Mouse (Mus musculus): ENCODE data around the gene Knstrn. TPM values are rescaled to one million over a fixed set of nuclear protein-coding genes. Genes with fewer than 3 reads are reported as not detected.

Gene Knstrn
- polyA plus RNA-seq, 1 experiment from 2014 or later = 137 TPM

- H3K4me3 ChIP-seq (ENCODE audit: low read length) = no peak overlapping the region
- no peak for ATAC-seq (ENCODE audit: low read depth)
- H3K9me3 ChIP-seq (ENCODE audit: control insufficient read depth, low read length) = no peaks in the 10 kb centered on the region
- H3K4me2 ChIP-seq (ENCODE audit: low read depth, low read length) = no peak overlapping the region
- no peak overlapping the region for H3K27ac ChIP-seq (ENCODE audit: low read length)
- 84% methylated on average over 5 of the region's 5 CpGs for WGBS
- H3K4me1 ChIP-seq (replicated peaks; ENCODE audit: control insufficient read depth, insufficient read depth, low read length) = peaks cover 16% of the 10 kb centered on the region; the same call in 1 of the 2 replicates
- H3K9ac ChIP-seq (ENCODE audit: low read length) = no peak overlapping the region
- H3K36me3 ChIP-seq (ENCODE audit: control insufficient read depth, insufficient read depth, low read length) = peaks cover 15% of the 10 kb centered on the region
- H3K27me3 ChIP-seq (ENCODE audit: control insufficient read depth, insufficient read depth, low read depth, low read length) = no peaks in the 10 kb centered on the region
These were observed 59.2 kb downstream of the Knstrn start for GRCm38 (mm10) chr2:118873018-118873417.

- Histone ChIP-seq H3K9me3 (ENCODE audit: control insufficient read depth, low read length) (no peaks in the 10 kb centered on the region), H3K4me3 (ENCODE audit: low read length) (no peak overlapping the region), H3K4me2 (ENCODE audit: low read depth, low read length) (no peak overlapping the region), H3K36me3 (ENCODE audit: control insufficient read depth, insufficient read depth, low read length) (peaks cover 16% of the 10 kb centered on the region), H3K27me3 (ENCODE audit: control insufficient read depth, insufficient read depth, low read depth, low read length) (no peaks in the 10 kb centered on the region), H3K4me1 (replicated peaks; ENCODE audit: control insufficient read depth, insufficient read depth, low read length) (peaks cover 16% of the 10 kb centered on the region; the same call in 1 of the 2 replicates), H3K27ac (ENCODE audit: low read length) (no peak overlapping the region), H3K9ac (ENCODE audit: low read length) (no peak overlapping the region)
- no peak for ATAC-seq (ENCODE audit: low read depth)
- 58% methylated on average over 6 of the region's 6 CpGs for WGBS
These were observed 60.2 kb downstream of the Knstrn start for GRCm38 (mm10) chr2:118873890-118874430.

DNA sequence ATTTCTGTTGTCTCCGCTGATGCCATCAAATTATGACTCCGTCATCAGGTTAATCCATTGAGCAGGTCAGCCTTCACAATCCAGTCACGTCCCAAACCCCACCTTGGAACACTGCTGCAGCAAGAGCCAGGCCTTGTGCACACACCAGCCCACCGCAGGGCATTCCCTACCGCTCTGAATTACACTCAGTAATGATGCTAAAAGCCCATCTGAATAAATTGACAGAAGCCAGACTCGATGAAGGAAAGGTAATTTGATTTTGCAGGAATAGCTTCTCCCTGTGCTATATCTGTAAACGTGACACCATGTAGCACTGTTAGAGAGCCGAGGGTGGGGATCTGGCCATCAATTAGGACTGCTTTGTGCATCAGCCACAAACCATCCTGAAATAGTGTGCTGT lies 61.5 kb downstream of the Knstrn start:
- Histone ChIP-seq H3K4me1 (replicated peaks; ENCODE audit: control insufficient read depth, insufficient read depth, low read length) (peaks cover 15% of the 10 kb centered on the region; the same call in 1 of the 2 replicates), H3K27ac (ENCODE audit: low read length) (no peak overlapping the region), H3K9ac (ENCODE audit: low read length) (no peak overlapping the region), H3K36me3 (ENCODE audit: control insufficient read depth, insufficient read depth, low read length) (peaks cover 18% of the 10 kb centered on the region), H3K27me3 (ENCODE audit: control insufficient read depth, insufficient read depth, low read depth, low read length) (no peaks in the 10 kb centered on the region), H3K9me3 (ENCODE audit: control insufficient read depth, low read length) (no peaks in the 10 kb centered on the region), H3K4me3 (ENCODE audit: low read length) (no peak overlapping the region), H3K4me2 (ENCODE audit: low read depth, low read length) (no peak overlapping the region)
- WGBS = 91% methylated on average over 8 of the region's 8 CpGs
- ATAC-seq (ENCODE audit: low read depth) = no peak

DNA sequence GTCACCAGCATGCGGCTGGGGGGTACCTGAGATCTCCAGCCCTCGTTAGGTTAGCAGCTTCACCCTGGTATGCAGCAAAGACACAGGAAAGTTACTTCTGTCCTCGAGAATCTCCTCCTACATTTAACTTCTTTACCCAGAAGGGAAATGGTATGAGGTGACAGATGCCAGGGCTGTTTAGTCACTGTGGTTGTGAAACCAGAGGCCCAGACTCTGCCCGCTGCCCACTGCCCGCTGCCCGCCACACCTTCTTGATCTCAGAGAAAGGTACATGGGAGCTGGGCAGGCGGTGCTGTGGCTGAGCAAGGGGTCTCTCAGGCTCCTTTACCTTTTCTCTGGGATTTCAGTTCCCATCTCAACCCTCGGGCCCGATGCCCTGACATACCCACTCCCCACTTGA lies 62.6 kb downstream of the Knstrn start:
- Histone ChIP-seq H3K4me2 (ENCODE audit: low read depth, low read length) (no peak overlapping the region), H3K36me3 (ENCODE audit: control insufficient read depth, insufficient read depth, low read length) (peaks cover 20% of the 10 kb centered on the region), H3K27me3 (ENCODE audit: control insufficient read depth, insufficient read depth, low read depth, low read length) (no peaks in the 10 kb centered on the region), H3K4me3 (ENCODE audit: low read length) (no peak overlapping the region), H3K27ac (ENCODE audit: low read length) (no peak overlapping the region), H3K9ac (ENCODE audit: low read length) (no peak overlapping the region), H3K9me3 (ENCODE audit: control insufficient read depth, low read length) (no peaks in the 10 kb centered on the region), H3K4me1 (replicated peaks; ENCODE audit: control insufficient read depth, insufficient read depth, low read length) (peaks cover 5% of the 10 kb centered on the region; the same call in 1 of the 2 replicates)
- WGBS = 92% methylated on average over 9 of the region's 9 CpGs
- ATAC-seq (ENCODE audit: low read depth) = no peak

GRCm38 (mm10) chr2:118881019-118881418 lies 67.2 kb downstream of the Knstrn start:
- H3K27ac ChIP-seq (ENCODE audit: low read length) = no peak overlapping the region
- H3K27me3 ChIP-seq (ENCODE audit: control insufficient read depth, insufficient read depth, low read depth, low read length) = peaks cover 14% of the 10 kb centered on the region
- peaks cover 13% of the 10 kb centered on the region; the same call in 1 of the 2 replicates for H3K36me3 ChIP-seq (ENCODE audit: control insufficient read depth, insufficient read depth, low read length)
- no peak overlapping the region for H3K4me3 ChIP-seq (ENCODE audit: low read length)
- H3K4me2 ChIP-seq (ENCODE audit: low read depth, low read length) = no peak overlapping the region
- ATAC-seq (ENCODE audit: low read depth) = no peak
- no peaks in the 10 kb centered on the region; the same call in 1 of the 2 replicates for H3K4me1 ChIP-seq (replicated peaks; ENCODE audit: control insufficient read depth, insufficient read depth, low read length)
- no peaks in the 10 kb centered on the region for H3K9me3 ChIP-seq (ENCODE audit: control insufficient read depth, low read length)
- 77% methylated on average over 4 of the region's 4 CpGs for WGBS
- no peak overlapping the region for H3K9ac ChIP-seq (ENCODE audit: low read length)

DNA sequence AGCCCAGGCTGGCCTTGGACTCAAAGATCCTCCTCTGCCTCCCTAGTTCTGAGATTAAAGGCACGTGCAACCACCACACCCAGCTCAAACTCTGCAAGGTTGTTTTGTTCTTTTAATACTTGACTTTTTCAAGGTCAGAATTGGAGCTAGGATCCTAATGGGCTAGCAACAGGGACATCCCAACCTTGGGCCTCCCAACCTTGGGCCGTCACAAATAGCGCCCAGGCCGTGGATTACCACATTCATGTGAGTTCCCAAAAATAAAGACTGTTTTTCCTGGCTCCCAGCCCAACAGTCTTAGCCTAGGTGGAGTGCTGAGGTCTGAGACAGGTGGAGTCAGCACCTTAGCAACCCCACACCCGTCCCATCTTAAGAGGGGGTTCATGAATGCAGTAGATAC lies 68.2 kb downstream of the Knstrn start:
- Histone ChIP-seq H3K27me3 (ENCODE audit: control insufficient read depth, insufficient read depth, low read depth, low read length) (peaks cover 20% of the 10 kb centered on the region), H3K4me2 (ENCODE audit: low read depth, low read length) (no peak overlapping the region), H3K27ac (ENCODE audit: low read length) (no peak overlapping the region), H3K36me3 (ENCODE audit: control insufficient read depth, insufficient read depth, low read length) (peaks cover 13% of the 10 kb centered on the region; the same call in 1 of the 2 replicates), H3K9ac (ENCODE audit: low read length) (no peak overlapping the region), H3K4me3 (ENCODE audit: low read length) (no peak overlapping the region), H3K9me3 (ENCODE audit: control insufficient read depth, low read length) (no peaks in the 10 kb centered on the region), H3K4me1 (replicated peaks; ENCODE audit: control insufficient read depth, insufficient read depth, low read length) (no peaks in the 10 kb centered on the region; the same call in 1 of the 2 replicates)
- 85% methylated on average over 5 of the region's 5 CpGs for WGBS
- ATAC-seq (ENCODE audit: low read depth) = no peak

DNA sequence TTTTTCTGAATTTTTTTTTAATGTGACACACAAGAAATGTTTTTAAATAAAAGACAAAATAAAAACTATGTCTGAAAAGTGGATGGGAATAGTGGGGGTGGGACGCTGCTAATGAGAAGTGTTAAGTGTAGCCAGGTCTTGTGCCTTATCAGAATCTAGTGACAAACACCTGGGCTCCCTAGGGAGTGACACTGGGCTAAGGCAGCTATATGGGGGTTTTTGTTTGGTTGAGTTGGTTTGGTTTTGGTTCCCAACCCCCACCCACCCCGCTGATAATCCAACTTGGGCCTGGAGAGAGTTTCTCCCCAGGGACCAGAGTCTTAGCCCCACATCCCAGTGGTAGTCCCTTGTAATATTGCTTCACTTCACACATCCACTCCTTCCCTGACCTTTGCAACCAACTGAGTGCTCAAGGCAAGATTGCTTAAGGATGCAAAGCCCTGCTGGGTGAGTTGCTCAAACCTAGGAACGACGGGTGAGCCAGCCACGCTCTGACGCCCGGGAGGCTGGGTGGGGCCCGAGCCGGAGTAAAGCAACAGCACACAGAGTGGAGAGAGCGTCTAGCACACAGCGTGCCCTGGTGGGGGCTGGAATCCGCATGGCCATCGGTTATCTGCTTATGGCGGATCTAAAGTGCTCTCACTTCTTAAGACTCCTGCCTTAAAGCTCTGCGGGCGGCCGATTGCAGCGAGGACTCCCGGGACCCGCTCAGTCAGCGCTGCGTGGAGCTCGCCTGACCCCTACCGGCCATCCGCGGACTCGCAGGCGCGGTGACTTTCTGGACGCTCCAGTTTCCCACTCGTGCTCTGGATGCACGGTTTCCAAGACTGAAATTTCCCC lies 69.3 kb downstream of the Knstrn start:
- Histone ChIP-seq H3K9ac (ENCODE audit: low read length) (peak overlapping the region; percentile 64), H3K9me3 (ENCODE audit: control insufficient read depth, low read length) (no peaks in the 10 kb centered on the region), H3K27ac (ENCODE audit: low read length) (peak overlapping the region; percentile 10; the same call in 1 of the 2 replicates), H3K4me3 (ENCODE audit: low read length) (peak overlapping the region; percentile 34), H3K4me2 (ENCODE audit: low read depth, low read length) (peak overlapping the region; percentile 67), H3K36me3 (ENCODE audit: control insufficient read depth, insufficient read depth, low read length) (peaks cover 5% of the 10 kb centered on the region; the same call in 1 of the 2 replicates), H3K27me3 (ENCODE audit: control insufficient read depth, insufficient read depth, low read depth, low read length) (peaks cover 25% of the 10 kb centered on the region), H3K4me1 (replicated peaks; ENCODE audit: control insufficient read depth, insufficient read depth, low read length) (peaks cover 4% of the 10 kb centered on the region)
- WGBS = 3% methylated on average over 32 of the region's 32 CpGs
- ATAC-seq (ENCODE audit: low read depth) = peak; percentile 91

GRCm38 (mm10) chr2:118887440-118887839 lies 73.6 kb downstream of the Knstrn start:
- Histone ChIP-seq H3K9ac (ENCODE audit: low read length) (no peak overlapping the region), H3K27ac (ENCODE audit: low read length) (no peak overlapping the region), H3K4me2 (ENCODE audit: low read depth, low read length) (no peak overlapping the region), H3K4me1 (replicated peaks; ENCODE audit: control insufficient read depth, insufficient read depth, low read length) (peaks cover 4% of the 10 kb centered on the region), H3K27me3 (ENCODE audit: control insufficient read depth, insufficient read depth, low read depth, low read length) (peaks cover 25% of the 10 kb centered on the region), H3K4me3 (ENCODE audit: low read length) (no peak overlapping the region), H3K9me3 (ENCODE audit: control insufficient read depth, low read length) (no peaks in the 10 kb centered on the region), H3K36me3 (ENCODE audit: control insufficient read depth, insufficient read depth, low read length) (no peaks in the 10 kb centered on the region)
- no peak for ATAC-seq (ENCODE audit: low read depth)
- 54% methylated on average over 13 of the region's 13 CpGs for WGBS

DNA sequence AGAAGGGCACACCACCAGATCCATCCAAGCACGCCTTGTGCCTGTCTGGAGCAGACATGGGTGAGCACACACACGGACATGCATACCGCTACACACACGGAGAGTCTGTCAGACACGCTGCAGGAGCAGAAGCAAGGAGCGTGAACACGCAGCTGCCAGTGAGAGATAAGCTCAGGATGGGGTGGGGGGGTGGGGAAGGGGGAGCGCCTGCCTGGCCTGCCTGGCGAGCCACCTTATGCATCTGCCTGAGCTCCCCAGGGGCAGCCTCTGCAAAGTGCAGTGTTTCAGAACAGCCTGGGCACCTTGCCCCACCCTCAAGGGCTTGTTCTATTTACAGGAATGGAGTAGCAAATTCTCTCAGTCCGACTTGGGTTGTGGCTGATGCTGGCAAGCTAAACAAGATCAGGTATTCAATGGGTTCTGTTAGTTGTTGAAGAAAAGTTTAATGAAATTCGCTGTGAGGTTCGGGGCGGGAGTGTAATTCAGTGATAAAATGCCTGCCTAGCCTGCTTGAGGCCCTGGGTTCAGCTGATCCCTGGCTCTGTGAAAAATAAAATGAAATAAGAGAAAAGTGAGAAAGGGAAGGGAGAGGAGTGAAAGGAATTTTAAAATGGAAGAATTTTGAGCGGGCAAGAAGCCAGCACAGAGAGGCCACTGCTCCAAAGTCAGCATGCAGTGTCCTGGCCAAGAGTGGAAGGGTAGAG lies 74.2 kb downstream of the Knstrn start:
- Histone ChIP-seq H3K27ac (ENCODE audit: low read length) (no peak overlapping the region), H3K4me3 (ENCODE audit: low read length) (no peak overlapping the region), H3K27me3 (ENCODE audit: control insufficient read depth, insufficient read depth, low read depth, low read length) (peaks cover 25% of the 10 kb centered on the region), H3K9me3 (ENCODE audit: control insufficient read depth, low read length) (no peaks in the 10 kb centered on the region), H3K4me2 (ENCODE audit: low read depth, low read length) (no peak overlapping the region), H3K4me1 (replicated peaks; ENCODE audit: control insufficient read depth, insufficient read depth, low read length) (peaks cover 4% of the 10 kb centered on the region), H3K9ac (ENCODE audit: low read length) (no peak overlapping the region), H3K36me3 (ENCODE audit: control insufficient read depth, insufficient read depth, low read length) (no peaks in the 10 kb centered on the region)
- ATAC-seq (ENCODE audit: low read depth) = no peak
- WGBS = 20% methylated on average over 12 of the region's 14 CpGs

All from lung, embryonic 16.5 days (tissue).